Mouse (Mus musculus): ENCODE results near the gene Tnfrsf23.
"Not testable (repeated sequence)": the region's sequence is repeated elsewhere in the genome, so short reads cannot be mapped to it uniquely, and the experiment has no call there.

Gene Tnfrsf23

GRCm38 (mm10) chr7:143686191-143686590 lies 519 bp upstream of the Tnfrsf23 start:
- CTCF ChIA-PET, result not testable (repeated sequence)

- CTCF ChIA-PET, result not testable (repeated sequence)
Observed at GRCm38 (mm10) chr7:143684569-143684968, 1.1 kb downstream of the Tnfrsf23 start.

- CTCF ChIA-PET, result interaction anchor here (0.6 kb wide), 1 partner anchor 57 kb away, joined by 3 read pairs; no protein-coding TSS in a partner anchor
Observed at GRCm38 (mm10) chr7:143681566-143681965, 4.1 kb downstream of the Tnfrsf23 start.

- CTCF ChIA-PET, result not testable (repeated sequence)
Observed at GRCm38 (mm10) chr7:143680836-143681235, 4.8 kb downstream of the Tnfrsf23 start.

- CTCF ChIA-PET, result not testable (repeated sequence)
Observed at GRCm38 (mm10) chr7:143679650-143680049, 6.0 kb downstream of the Tnfrsf23 start.

- CTCF ChIA-PET, result no interaction called here
Observed at GRCm38 (mm10) chr7:143666427-143667311, 19.0 kb downstream of the Tnfrsf23 start.

GRCm38 (mm10) chr7:143663470-143663869 lies 22.2 kb downstream of the Tnfrsf23 start:
- CTCF ChIA-PET, result interaction anchor here (0.6 kb wide), 1 partner anchor 22 kb away, joined by 3 read pairs; the partner anchor contains the start of gene Tnfrsf23

- CTCF ChIA-PET, result interaction anchor here (0.6 kb wide), 1 partner anchor 30 kb away, joined by 4 read pairs; no protein-coding TSS in a partner anchor
Observed at GRCm38 (mm10) chr7:143660797-143661196, 24.9 kb downstream of the Tnfrsf23 start.

- CTCF ChIA-PET, result not testable (repeated sequence)
Observed at GRCm38 (mm10) chr7:143649769-143650346, 35.8 kb downstream of the Tnfrsf23 start.

- CTCF ChIA-PET, result no interaction called here
Observed at GRCm38 (mm10) chr7:143649034-143649768, 36.5 kb downstream of the Tnfrsf23 start, which contains the start of gene Tnfrsf22. Tnfrsf22 (minus strand) TSS chr7:143649661.

- CTCF ChIA-PET, result not testable (repeated sequence)
Observed at GRCm38 (mm10) chr7:143643949-143644348, 41.7 kb downstream of the Tnfrsf23 start.

GRCm38 (mm10) chr7:143636674-143637073 lies 49.0 kb downstream of the Tnfrsf23 start:
- CTCF ChIA-PET, result no interaction called here

- CTCF ChIA-PET, result no interaction called here
Observed at GRCm38 (mm10) chr7:143631503-143631902, 54.2 kb downstream of the Tnfrsf23 start.

GRCm38 (mm10) chr7:143629501-143629900 lies 56.2 kb downstream of the Tnfrsf23 start:
- CTCF ChIA-PET, result no interaction called here

- CTCF ChIA-PET, result no interaction called here
Observed at GRCm38 (mm10) chr7:143628540-143628939, 57.1 kb downstream of the Tnfrsf23 start, which contains the start of gene Tnfrsf26. Tnfrsf26 (minus strand) TSS chr7:143628722.

- CTCF ChIA-PET, result interaction anchor here (0.6 kb wide), 1 partner anchor 695 kb away, joined by 22 read pairs; no protein-coding TSS in a partner anchor
Observed at GRCm38 (mm10) chr7:143627555-143628286, 58.0 kb downstream of the Tnfrsf23 start.

- CTCF ChIA-PET, result interaction anchor here (0.7 kb wide), 2 partner anchors 13 to 17 kb away, joined by 7 to 8 read pairs; no protein-coding TSS in a partner anchor
Observed at GRCm38 (mm10) chr7:143626178-143626577, 59.5 kb downstream of the Tnfrsf23 start.

- CTCF ChIA-PET, result interaction anchor here (0.6 kb wide), 1 partner anchor 122 kb away, joined by 4 read pairs; no protein-coding TSS in a partner anchor
Observed at GRCm38 (mm10) chr7:143625151-143625550, 60.5 kb downstream of the Tnfrsf23 start.

GRCm38 (mm10) chr7:143624561-143624960 lies 61.1 kb downstream of the Tnfrsf23 start:
- CTCF ChIA-PET, result interaction anchor here (0.6 to 0.7 kb wide), 2 partner anchors 57 to 121 kb away, joined by 3 to 4 read pairs; no protein-coding TSS in a partner anchor

- CTCF ChIA-PET, result no interaction called here
Observed at GRCm38 (mm10) chr7:143620951-143621350, 64.7 kb downstream of the Tnfrsf23 start.
